Mouse (Mus musculus) kidney, postnatal 0 days (tissue): Measurements from ENCODE around the gene Cpm. TPM values are rescaled to one million over a fixed set of nuclear protein-coding genes. Genes with fewer than 3 reads are reported as not detected.
A peak's percentile ranks its signal among the peaks of the same experiment; 100 is the strongest.

Experiments used
- ATAC-seq: fragments of 200-750 bp; cut with Nextera tagmentation; replicated peaks from 2 replicates; pipeline ENCODE4 v1.8.0; 2017; ENCODE audit warnings: low read depth, moderate number of reproducible peaks, moderate TSS enrichment, moderate library complexity; ENCODE audit not compliant: low FRiP score
- DNase-seq: peaks from one replicate; pipeline ENCODE4 v3.0.0-alpha.2; 2016; ENCODE audit warnings: low spot score
- H3K27ac ChIP-seq: fragments of 300-500 bp; sonication (generic); 2 replicates; pipeline ENCODE4 v1.5.1; 2014; ENCODE audit warnings: mild to moderate bottlenecking
- H3K27me3 ChIP-seq: fragments of 300-500 bp; sonication (generic); 2 replicates; pipeline ENCODE4 v1.6.1; 2014; ENCODE audit warnings: low read length, mixed read lengths; ENCODE audit not compliant: insufficient read depth
- H3K36me3 ChIP-seq: fragments of 300-500 bp; sonication (generic); 2 replicates; pipeline ENCODE4 v1.6.1; 2014; ENCODE audit warnings: low read length, mixed read lengths; ENCODE audit not compliant: insufficient read depth
- H3K4me1 ChIP-seq: fragments of 300-500 bp; sonication (generic); replicated peaks from 2 replicates; pipeline ENCODE4 v1.6.1; 2014; ENCODE audit warnings: antibody characterized with exemption, low read length, mixed read lengths; ENCODE audit not compliant: insufficient read depth
- H3K4me2 ChIP-seq: fragments of 300-500 bp; sonication (generic); 2 replicates; pipeline ENCODE4 v1.6.1; 2014; ENCODE audit warnings: mild to moderate bottlenecking, low read length, moderate library complexity, mixed read lengths
- H3K4me3 ChIP-seq: fragments of 300-500 bp; sonication (generic); replicated peaks from 2 replicates; pipeline ENCODE4 v1.5.1; 2014; ENCODE audit warnings: low read depth, low read length
- H3K9ac ChIP-seq: fragments of 300-500 bp; sonication (generic); 2 replicates; pipeline ENCODE4 v1.6.1; 2014; ENCODE audit warnings: low read depth, low read length
- H3K9me3 ChIP-seq: fragments of 300-500 bp; sonication (generic); replicated peaks from 2 replicates; pipeline ENCODE4 v1.6.1; 2016; ENCODE audit warnings: low read length, inconsistent platforms, mixed read lengths
- CTCF ChIP-seq: IDR thresholded peaks from 2 replicates; pipeline ENCODE4 v1.5.1; 2016; ENCODE audit warnings: antibody characterized with exemption, low read depth, mild to moderate bottlenecking, moderate library complexity
- WGBS: fragments of 180-500 bp; shearing (Covaris S2); extraction: QIAGEN DNeasy Blood & Tissue Kit; methylation state at CpG from one replicate; pipeline ENCODE4 v1.1.7; 2014; 5-methylcytosine and 5-hydroxymethylcytosine counted together
- polyA plus RNA-seq: library from polyadenylated mRNA; unstranded; fragments of >200 nt; fragmentation: Nextera tagmentation; extraction: Ambion mirVana; gene quantifications from 2 replicates; pipeline ENCODE4 v1.2.1, GENCODE M21; 2015

Cpm gene
- polyA plus RNA-seq, 1 experiment from 2014 or later = 51.7 TPM

DNA sequence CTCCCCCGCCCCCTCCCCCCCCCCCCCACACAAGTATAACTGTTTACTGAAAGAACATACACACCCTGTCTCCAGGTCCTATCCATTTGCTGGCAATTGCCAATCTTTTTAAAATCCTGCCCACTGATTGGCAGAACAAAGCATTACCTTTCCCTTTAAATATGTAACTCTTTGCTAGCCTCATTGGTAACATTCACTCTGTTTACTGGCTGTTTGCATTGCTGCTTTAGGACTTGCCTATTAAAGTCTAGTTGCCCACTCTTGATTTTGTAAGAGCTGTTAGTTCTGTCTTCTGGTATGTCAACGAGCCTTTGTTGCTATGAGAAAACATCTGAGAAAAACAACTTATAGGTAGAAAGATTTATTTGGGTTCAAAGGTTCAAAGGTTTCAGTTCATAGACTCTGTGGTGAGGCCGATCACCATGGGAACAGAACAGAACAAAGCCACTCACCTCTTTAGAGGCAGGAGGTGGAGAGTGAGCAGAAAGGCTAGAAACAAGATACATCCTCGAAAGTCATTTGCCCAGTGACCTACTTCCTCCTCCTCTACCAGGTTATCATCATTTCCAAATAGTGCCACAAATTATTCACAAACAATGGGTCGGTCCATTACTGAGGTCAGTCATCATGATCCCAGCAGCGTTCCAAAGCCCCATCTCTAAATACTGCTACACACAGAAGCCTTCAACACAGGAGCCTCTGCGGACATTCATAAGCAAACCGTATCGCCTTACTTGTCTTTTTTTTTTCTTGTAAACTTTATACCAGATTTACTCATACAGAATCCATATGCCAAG lies 3.6 kb upstream of the Cpm start:
- WGBS = 39% methylated on average over 8 of the region's 9 CpGs
- Histone ChIP-seq H3K4me3 (no peak overlapping the region), H3K27ac (no peak overlapping the region), H3K4me2 (no peak overlapping the region), H3K4me1 (no peaks in the 10 kb centered on the region), H3K9me3 (no peaks in the 10 kb centered on the region), H3K9ac (no peak overlapping the region), H3K36me3 (no peaks in the 10 kb centered on the region), H3K27me3 (no peaks in the 10 kb centered on the region)
- DNase-seq (peak; percentile 70), ATAC-seq (0 out of 2 replicates have a peak, but pooled peaks have one; percentile 36)
- TF ChIP-seq CTCF = no peak

DNA sequence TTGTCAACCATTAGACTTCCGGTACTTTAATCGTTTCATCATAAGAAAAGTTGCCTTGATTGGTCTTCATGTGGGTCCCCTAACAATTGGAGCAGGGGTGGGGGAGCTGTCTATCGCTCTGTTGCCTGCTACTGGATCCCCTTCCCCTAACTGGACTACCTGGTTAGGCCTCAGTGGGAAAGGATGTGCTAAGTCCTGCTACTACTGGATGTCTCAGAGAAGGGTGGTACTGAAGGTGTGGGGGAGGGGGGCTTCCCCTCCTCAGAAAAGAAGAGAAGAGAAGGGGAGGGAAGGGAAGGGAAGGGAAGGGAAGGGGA lies 3.0 kb upstream of the Cpm start:
- ATAC-seq = no peak
- H3K4me1 ChIP-seq = no peaks in the 10 kb centered on the region
- no peak overlapping the region for H3K4me3 ChIP-seq
- no peaks in the 10 kb centered on the region for H3K27me3 ChIP-seq
- no peaks in the 10 kb centered on the region for H3K36me3 ChIP-seq
- no peak overlapping the region for H3K4me2 ChIP-seq
- no peaks in the 10 kb centered on the region for H3K9me3 ChIP-seq
- no peak for TF ChIP-seq CTCF
- 68% methylated on average over 3 of the region's 3 CpGs for WGBS
- no peak overlapping the region for H3K9ac ChIP-seq
- no peak for DNase-seq
- H3K27ac ChIP-seq = no peak overlapping the region

DNA sequence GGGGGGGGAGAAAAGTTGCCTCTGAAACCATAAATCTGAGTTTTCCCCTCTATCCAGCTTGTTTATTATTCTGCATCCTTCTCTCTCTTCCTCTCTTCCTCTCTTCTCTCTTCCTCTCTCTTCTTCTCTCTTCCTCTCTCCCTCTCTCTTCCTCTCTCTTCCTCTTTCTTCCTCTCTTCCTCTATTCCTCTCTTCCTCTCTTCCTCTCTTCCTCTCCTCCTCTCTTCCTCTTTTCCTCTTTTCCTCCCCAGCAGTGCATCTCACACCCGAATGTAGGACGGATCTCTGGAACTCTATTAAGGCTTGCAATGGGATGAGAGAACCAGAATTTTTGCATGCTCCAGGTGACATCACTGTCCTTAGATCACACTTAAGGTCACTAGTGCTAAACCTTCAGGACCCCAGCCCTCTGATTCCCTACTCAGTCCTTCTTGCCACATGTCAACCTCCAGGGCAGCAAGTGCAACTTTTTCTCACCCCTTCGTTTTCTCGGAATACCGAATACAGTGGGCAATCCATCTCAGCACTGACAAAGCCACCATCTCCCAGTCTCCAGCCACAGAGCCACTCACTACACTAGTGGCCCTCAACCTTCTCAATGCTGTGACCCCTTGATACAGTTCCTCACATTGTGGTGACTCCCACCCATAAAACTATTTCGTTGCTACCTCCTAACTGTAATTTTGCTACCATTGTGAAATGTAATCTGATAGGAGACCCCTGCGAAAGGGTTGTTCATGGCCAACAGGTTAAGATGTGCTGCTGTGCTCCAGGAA lies 2.3 kb upstream of the Cpm start:
- H3K4me3 ChIP-seq = no peak overlapping the region
- H3K27ac ChIP-seq = no peak overlapping the region
- H3K4me2 ChIP-seq = no peak overlapping the region
- no peaks in the 10 kb centered on the region for H3K4me1 ChIP-seq
- DNase-seq = no peak
- no peak for ATAC-seq
- no peaks in the 10 kb centered on the region for H3K27me3 ChIP-seq
- WGBS = 56% methylated on average over 7 of the region's 7 CpGs
- no peaks in the 10 kb centered on the region for H3K9me3 ChIP-seq
- no peak overlapping the region for H3K9ac ChIP-seq
- TF ChIP-seq CTCF = no peak
- no peaks in the 10 kb centered on the region for H3K36me3 ChIP-seq

DNA sequence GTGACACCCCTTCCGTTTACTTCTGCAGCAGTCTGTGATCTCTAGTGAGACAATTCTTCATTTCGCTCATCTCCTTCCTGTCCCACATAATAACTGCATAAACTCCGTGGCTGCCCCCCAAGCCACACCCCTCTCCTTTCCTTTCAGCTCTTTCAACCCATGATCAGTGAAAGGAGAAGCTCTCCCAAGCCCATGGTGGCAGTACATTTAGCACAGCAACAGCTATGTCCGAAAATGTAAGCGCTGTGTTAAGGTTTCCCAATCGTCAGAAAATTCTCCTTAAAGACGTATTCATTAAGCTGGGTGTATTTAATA lies 1.7 kb upstream of the Cpm start:
- no peak overlapping the region for H3K4me2 ChIP-seq
- H3K27ac ChIP-seq = no peak overlapping the region
- H3K4me3 ChIP-seq = no peak overlapping the region
- no peak for ATAC-seq
- H3K9me3 ChIP-seq = no peaks in the 10 kb centered on the region
- no peak overlapping the region for H3K9ac ChIP-seq
- H3K27me3 ChIP-seq = no peaks in the 10 kb centered on the region
- no peak for DNase-seq
- H3K36me3 ChIP-seq = no peaks in the 10 kb centered on the region
- WGBS = 50% methylated on average over 7 of the region's 7 CpGs
- H3K4me1 ChIP-seq = no peaks in the 10 kb centered on the region
- TF ChIP-seq CTCF = no peak

DNA sequence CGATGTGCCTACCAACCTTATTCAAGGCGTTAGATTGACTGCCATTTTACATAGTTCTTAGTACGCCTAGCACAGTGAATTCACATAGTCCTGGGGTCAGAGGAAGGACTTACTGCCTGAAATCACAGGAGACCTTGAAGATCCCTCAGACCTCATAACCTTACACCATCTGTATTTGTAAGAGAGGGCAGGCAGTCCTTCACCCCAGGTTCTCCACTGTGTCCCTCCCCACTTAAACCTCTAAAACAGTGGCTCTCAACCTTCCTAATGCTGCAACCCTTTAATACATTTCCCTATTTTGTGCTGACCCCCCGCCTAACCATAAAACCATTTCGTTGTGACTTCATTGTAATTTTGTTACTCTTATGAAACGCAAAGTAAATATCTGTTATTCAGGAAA lies 1.4 kb upstream of the Cpm start:
- Histone ChIP-seq H3K9ac (no peak overlapping the region), H3K36me3 (no peaks in the 10 kb centered on the region), H3K4me3 (no peak overlapping the region), H3K27me3 (no peaks in the 10 kb centered on the region), H3K4me1 (no peaks in the 10 kb centered on the region), H3K27ac (no peak overlapping the region), H3K9me3 (no peaks in the 10 kb centered on the region), H3K4me2 (no peak overlapping the region)
- 55% methylated on average over 6 of the region's 6 CpGs for WGBS
- ATAC-seq (no peak), DNase-seq (no peak)
- no peak for TF ChIP-seq CTCF

DNA sequence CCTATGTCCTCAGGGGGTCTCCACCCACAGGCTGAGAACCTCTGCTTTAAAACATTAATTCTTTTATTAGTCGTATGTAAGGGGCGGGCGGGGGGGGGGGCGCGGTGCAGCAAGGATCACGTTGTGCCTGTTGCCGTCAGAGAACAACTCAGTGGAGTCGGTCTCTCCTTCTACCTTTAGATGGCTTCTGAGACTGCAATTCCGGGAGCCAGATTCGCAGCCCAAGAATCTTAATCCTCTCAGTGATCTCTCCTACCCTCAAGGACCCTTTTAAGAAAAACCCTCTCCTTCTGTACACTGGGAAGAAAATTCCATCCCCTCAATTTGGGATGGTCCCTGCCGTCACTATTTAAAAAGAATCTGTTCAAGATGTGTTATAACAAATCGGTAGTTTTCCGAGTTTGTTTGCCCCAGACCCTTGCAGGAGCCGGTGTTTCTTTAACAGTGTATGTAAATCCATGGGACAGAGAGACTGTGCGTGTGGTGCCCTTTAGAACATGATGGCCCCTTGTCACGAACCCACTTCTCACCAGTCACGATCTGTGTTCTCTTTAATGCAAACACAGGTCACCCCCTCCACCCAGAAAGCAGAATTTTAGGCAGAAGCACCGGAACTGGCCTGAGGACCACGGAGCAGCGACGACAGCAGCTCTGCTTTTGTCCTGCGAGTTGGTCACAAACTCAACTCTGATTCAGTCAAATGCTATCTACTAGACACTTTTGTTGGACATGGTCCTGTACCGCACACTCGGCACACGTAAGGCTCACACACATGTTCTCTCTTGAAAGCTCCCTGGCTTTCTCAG lies 734 bp upstream of the Cpm start:
- WGBS = 4% methylated on average over 25 of the region's 25 CpGs
- Histone ChIP-seq H3K27me3 (no peaks in the 10 kb centered on the region), H3K27ac (peak overlapping the region; percentile 20; the same call in 1 of the 2 replicates), H3K9ac (no peak overlapping the region), H3K36me3 (no peaks in the 10 kb centered on the region), H3K9me3 (no peaks in the 10 kb centered on the region), H3K4me1 (no peaks in the 10 kb centered on the region), H3K4me2 (peak overlapping the region; percentile 61), H3K4me3 (peak overlapping the region; percentile 65)
- DNase-seq (no peak), ATAC-seq (no peak)
- no peak for TF ChIP-seq CTCF
